Mouse (Mus musculus) ES-E14 (cell line): ENCODE measurements at regions not wholly inside any gene's neighbourhood (a gene's known extent, or its start where the extent isn't known, plus 50 kb on each side); places are given as distances from the start of the nearest gene placed in this dataset.
A peak's percentile ranks its signal among the peaks of the same experiment; 100 is the strongest.

Experiments used
- DNase-seq: peaks from one replicate; pipeline ENCODE4 v3.0.0-alpha.2; 2013; ENCODE audit warnings: low read depth, low spot score
- H3K27ac ChIP-seq: 2 replicates; pipeline ENCODE4 v1.5.1; 2012; ENCODE audit warnings: low read depth, mild to moderate bottlenecking, low read length, moderate library complexity, mixed read lengths; ENCODE audit not compliant: poor library complexity, insufficient read depth, severe bottlenecking
- H3K36me3 ChIP-seq: 2 replicates; pipeline ENCODE4 v1.6.1; 2012; ENCODE audit warnings: mild to moderate bottlenecking, low read length, moderate library complexity, mixed read lengths; ENCODE audit not compliant: control insufficient read depth, poor library complexity, insufficient read depth, severe bottlenecking
- H3K4me1 ChIP-seq, 2 experiments: fragments of 150-350 bp in 1 of 2; sonication (generic) in 1 of 2; 2 replicates each; pipeline ENCODE4 v1.6.1; 2012; ENCODE audit warnings: low read length in 2 of 2, mild to moderate bottlenecking in 1 of 2, mixed read lengths in 1 of 2; ENCODE audit not compliant: control insufficient read depth in 2 of 2, insufficient read depth in 2 of 2, poor library complexity in 1 of 2
- H3K4me3 ChIP-seq, 2 experiments: fragments of 150-350 bp in 1 of 2; sonication (generic) in 1 of 2; 2 replicates each; pipeline ENCODE4 v1.5.1; 2012; ENCODE audit warnings: low read length in 2 of 2, low read depth in 1 of 2, mild to moderate bottlenecking in 1 of 2, mixed read lengths in 1 of 2; ENCODE audit not compliant: insufficient read depth in 1 of 2, poor library complexity in 1 of 2, severe bottlenecking in 1 of 2
- H3K9ac ChIP-seq: 2 replicates; pipeline ENCODE4 v1.6.1; 2012; ENCODE audit warnings: low read depth, mild to moderate bottlenecking, low read length, mixed read lengths; ENCODE audit not compliant: poor library complexity, insufficient read depth, severe bottlenecking
- H3K9me3 ChIP-seq: fragments of 150-350 bp; sonication (generic); 2 replicates; pipeline ENCODE4 v1.6.1; 2012; ENCODE audit warnings: low read depth, mild to moderate bottlenecking, low read length; ENCODE audit not compliant: control insufficient read depth, insufficient read depth
- CHD2 ChIP-seq: IDR thresholded peaks from 2 replicates; pipeline ENCODE4 v1.6.1; 2014; ENCODE audit warnings: mild to moderate bottlenecking, low read depth, low read length, inconsistent platforms
- HCFC1 ChIP-seq: IDR thresholded peaks from 2 replicates; pipeline ENCODE4 v1.6.1; 2012; ENCODE audit warnings: low read length, inconsistent platforms, borderline replicate concordance; ENCODE audit not compliant: insufficient read depth
- MAFK ChIP-seq: IDR thresholded peaks from 2 replicates; pipeline ENCODE4 v1.6.1; 2014; ENCODE audit warnings: mild to moderate bottlenecking, low read depth, low read length, inconsistent platforms; ENCODE audit not compliant: insufficient read depth
- ZC3H11A ChIP-seq: IDR thresholded peaks from 2 replicates; pipeline ENCODE4 v1.6.1; 2012; ENCODE audit warnings: low read depth, mild to moderate bottlenecking, inconsistent platforms, low read length, borderline replicate concordance
- ZNF384 ChIP-seq: IDR thresholded peaks from 2 replicates; pipeline ENCODE4 v1.6.1; 2012; ENCODE audit warnings: low read depth, low read length, inconsistent platforms
- in situ Hi-C, 2 experiments: fragments of 600-800 bp; cut with MboI; formaldehyde crosslinking; loops; one replicate each; pipeline ENCODE4 v1.15.1; 2025; ENCODE audit warnings: low sequenced_read_pairs in 2 of 2, inconsistent platforms in 1 of 2; ENCODE audit not compliant: unreplicated experiment in 2 of 2

DNA sequence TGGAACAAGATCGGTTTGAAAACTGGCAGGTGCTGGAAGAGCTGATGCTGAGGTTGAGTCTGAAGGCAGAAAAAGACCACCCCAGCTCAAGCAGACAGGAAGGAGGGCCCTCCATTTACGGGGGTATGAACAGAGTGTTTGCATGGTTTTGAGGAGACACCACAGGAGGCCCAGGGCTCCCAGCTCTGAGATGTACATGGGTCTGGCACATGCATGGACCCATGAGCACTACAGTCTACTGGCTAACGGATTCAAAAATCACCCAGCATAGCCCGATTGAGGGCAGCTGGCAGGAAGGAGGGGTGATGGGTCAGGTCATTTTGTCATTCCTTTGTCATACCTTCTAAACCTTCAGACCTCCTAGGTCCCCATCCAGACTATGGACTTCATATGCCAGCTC, 103.6 kb upstream of the Mvb12b start:
- in situ Hi-C loops = no loop called here
- TF ChIP-seq HCFC1 (no peak), ZNF384 (no peak), MAFK (no peak), CHD2 (no peak), ZC3H11A (no peak)
- H3K4me3 ChIP-seq = no peak overlapping the region
- H3K9me3 ChIP-seq = no peaks in the 10 kb centered on the region
- DNase-seq = no peak
- no peak overlapping the region for H3K9ac ChIP-seq
- no peaks in the 10 kb centered on the region for H3K4me1 ChIP-seq
- no peak overlapping the region for H3K27ac ChIP-seq
- no peaks in the 10 kb centered on the region for H3K36me3 ChIP-seq

GRCm38 (mm10) chr2:33990711-33991110, 103.0 kb upstream of the Mvb12b start:
- in situ Hi-C loops = no loop called here
- no peak overlapping the region for H3K4me3 ChIP-seq
- H3K9me3 ChIP-seq = no peaks in the 10 kb centered on the region
- H3K27ac ChIP-seq = no peak overlapping the region
- no peak overlapping the region for H3K9ac ChIP-seq
- no peaks in the 10 kb centered on the region for H3K4me1 ChIP-seq
- DNase-seq = no peak
- TF ChIP-seq CHD2 = no peak
- TF ChIP-seq HCFC1 = no peak
- no peak for TF ChIP-seq ZC3H11A
- no peak for TF ChIP-seq ZNF384
- no peak for TF ChIP-seq MAFK
- H3K36me3 ChIP-seq = no peaks in the 10 kb centered on the region

DNA sequence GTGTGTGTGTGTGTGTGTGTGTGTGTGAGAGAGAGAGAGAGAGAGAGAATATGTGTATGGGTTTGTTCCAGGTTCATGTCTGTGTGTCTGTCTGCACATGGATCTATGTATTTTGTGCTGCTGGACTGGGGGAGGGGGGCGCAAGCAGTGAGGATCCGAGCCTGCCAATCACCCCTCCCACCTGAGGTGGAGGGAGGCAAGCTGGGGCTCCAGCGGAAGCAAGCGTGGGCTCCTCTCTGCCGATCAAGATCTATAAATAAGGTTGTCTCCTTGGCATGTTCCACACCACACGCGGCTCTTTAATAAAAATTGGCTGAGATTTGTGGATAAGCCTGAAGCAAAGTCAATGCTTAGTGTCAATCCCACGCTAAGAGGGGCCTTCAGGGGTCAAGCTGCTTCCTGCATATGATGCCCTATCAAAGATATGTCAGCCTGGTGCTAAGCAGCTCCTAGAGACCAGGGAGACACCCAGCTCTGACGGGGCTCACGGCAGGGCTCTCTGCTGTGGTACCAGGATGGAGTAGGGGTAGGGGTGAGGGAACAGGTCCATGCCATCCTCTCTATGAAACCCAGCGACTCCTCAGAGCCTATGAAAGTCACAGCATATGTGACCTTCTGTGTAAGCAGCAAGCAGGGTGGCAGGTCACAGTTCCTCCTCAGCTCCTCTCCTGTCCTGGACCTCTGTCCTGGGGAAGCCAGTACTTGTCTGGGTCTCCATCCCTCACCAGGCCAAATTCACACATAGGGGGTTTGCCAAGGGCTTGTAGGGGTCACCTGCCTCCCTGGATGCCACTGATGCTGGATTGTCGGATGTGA, 102.0 kb upstream of the Mvb12b start:
- no peak for TF ChIP-seq ZC3H11A
- DNase-seq = no peak
- Histone ChIP-seq H3K36me3 (no peaks in the 10 kb centered on the region), H3K9me3 (no peaks in the 10 kb centered on the region), H3K4me3 (no peak overlapping the region), H3K27ac (no peak overlapping the region), H3K4me1 (no peaks in the 10 kb centered on the region), H3K9ac (no peak overlapping the region)
- in situ Hi-C loops = no loop called here

DNA sequence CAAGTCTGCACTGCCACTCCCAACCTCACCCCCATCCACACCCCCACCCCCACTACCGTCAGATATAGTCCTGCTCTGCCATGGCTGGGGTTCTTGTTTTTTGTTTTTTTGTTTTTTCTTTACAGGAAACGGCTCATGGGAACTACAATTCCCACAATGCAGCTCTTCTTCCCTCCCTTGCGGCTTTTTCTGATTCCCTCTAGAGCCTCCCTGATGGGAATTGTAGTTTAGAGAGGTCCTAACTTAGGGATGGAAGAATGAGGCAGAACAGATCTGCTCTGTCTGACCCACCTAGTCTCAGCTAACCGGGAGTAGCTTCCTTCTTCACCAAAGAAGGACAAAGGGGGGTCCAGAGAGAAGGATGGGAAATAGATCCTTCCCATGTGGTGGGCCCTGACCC, 98.7 kb upstream of the Mvb12b start:
- no peak for DNase-seq
- H3K9ac ChIP-seq = no peak overlapping the region
- no peak overlapping the region for H3K27ac ChIP-seq
- H3K4me1 ChIP-seq = 0 out of 4 replicates have a peak, but pooled peaks cover 0 to 1% of the 10 kb centered on the region in 2 experiments
- no peak overlapping the region for H3K4me3 ChIP-seq
- H3K9me3 ChIP-seq = no peaks in the 10 kb centered on the region
- TF ChIP-seq MAFK (no peak), ZNF384 (peak; percentile 70), HCFC1 (peak; percentile 92)
- no peaks in the 10 kb centered on the region for H3K36me3 ChIP-seq
- in situ Hi-C loops = no loop called here

GRCm38 (mm10) chr2:33985316-33985715, 97.6 kb upstream of the Mvb12b start:
- DNase-seq = no peak
- Histone ChIP-seq H3K27ac (no peak overlapping the region), H3K9ac (no peak overlapping the region), H3K4me3 (no peak overlapping the region), H3K9me3 (no peaks in the 10 kb centered on the region), H3K36me3 (no peaks in the 10 kb centered on the region), H3K4me1 (0 out of 4 replicates have a peak, but pooled peaks cover 0 to 1% of the 10 kb centered on the region in 2 experiments)
- in situ Hi-C loops = no loop called here
- TF ChIP-seq CHD2 (no peak), ZC3H11A (no peak), ZNF384 (no peak), MAFK (no peak), HCFC1 (no peak)
